Mouse (Mus musculus): ENCODE data around the gene Sox5.

Gene Sox5

GRCm38 (mm10) chr6:144711841-144712240 is 69.9 kb downstream of the Sox5 start:
- DNase-seq, result no peak

GRCm38 (mm10) chr6:144710816-144711215 is 71.0 kb downstream of the Sox5 start:
- DNase-seq, result no peak

- no peak for DNase-seq
Measured at GRCm38 (mm10) chr6:144709614-144710180, 72.1 kb downstream of the Sox5 start.

GRCm38 (mm10) chr6:144708410-144708809 is 73.4 kb downstream of the Sox5 start:
- no peak for DNase-seq

- no peak for DNase-seq
Measured at GRCm38 (mm10) chr6:144707976-144708375, 73.8 kb downstream of the Sox5 start.

- no peak for DNase-seq
Measured at GRCm38 (mm10) chr6:144704962-144705361, 76.8 kb downstream of the Sox5 start.

GRCm38 (mm10) chr6:144695660-144696059 is 86.1 kb downstream of the Sox5 start:
- no peak for DNase-seq

GRCm38 (mm10) chr6:144693211-144693899 is 88.4 kb downstream of the Sox5 start:
- no peak for DNase-seq

- no peak for DNase-seq
Measured at GRCm38 (mm10) chr6:144691298-144692041, 90.3 kb downstream of the Sox5 start.

- no peak for DNase-seq
Measured at GRCm38 (mm10) chr6:144689076-144689475, 92.7 kb downstream of the Sox5 start.

- no peak for DNase-seq
Measured at GRCm38 (mm10) chr6:144687681-144688080, 94.1 kb downstream of the Sox5 start.

- no peak for DNase-seq
Measured at GRCm38 (mm10) chr6:144681045-144681789, 100.6 kb downstream of the Sox5 start.

- no peak for DNase-seq
Measured at GRCm38 (mm10) chr6:144677491-144678133, 104.2 kb downstream of the Sox5 start.

GRCm38 (mm10) chr6:144675111-144675510 is 106.7 kb downstream of the Sox5 start:
- no peak for DNase-seq

GRCm38 (mm10) chr6:144673906-144674305 is 107.9 kb downstream of the Sox5 start:
- no peak for DNase-seq

- DNase-seq, result no peak
Measured at GRCm38 (mm10) chr6:144670433-144671167, 111.2 kb downstream of the Sox5 start.

- no peak for DNase-seq
Measured at GRCm38 (mm10) chr6:144666617-144667016, 115.2 kb downstream of the Sox5 start.

- no peak for DNase-seq
Measured at GRCm38 (mm10) chr6:144664765-144665164, 117.0 kb downstream of the Sox5 start.

- no peak for DNase-seq
Measured at GRCm38 (mm10) chr6:144663516-144664074, 118.2 kb downstream of the Sox5 start.

GRCm38 (mm10) chr6:144659115-144660108 is 122.4 kb downstream of the Sox5 start:
- DNase-seq, result no peak
